Mouse (Mus musculus) midbrain, embryonic 13.5 days (tissue): ENCODE data around the gene Mettl25. TPM values are rescaled to one million over a fixed set of nuclear protein-coding genes. Genes with fewer than 3 reads are reported as not detected.
A peak's percentile ranks its signal among the peaks of the same experiment; 100 is the strongest.

Experiments used
- ATAC-seq: fragments of 200-750 bp; cut with Nextera tagmentation; 2 replicates; pipeline ENCODE4 v1.8.0; 2017; ENCODE audit warnings: mild to moderate bottlenecking, moderate TSS enrichment, moderate library complexity
- H3K27ac ChIP-seq: fragments of 300-500 bp; sonication (generic); 2 replicates; pipeline ENCODE4 v1.5.1; 2015; ENCODE audit warnings: inconsistent platforms, mild to moderate bottlenecking, moderate library complexity
- H3K27me3 ChIP-seq: fragments of 300-500 bp; sonication (generic); 2 replicates; pipeline ENCODE4 v1.6.1; 2015; ENCODE audit warnings: mild to moderate bottlenecking, inconsistent platforms
- H3K36me3 ChIP-seq: fragments of 300-500 bp; sonication (generic); 2 replicates; pipeline ENCODE4 v1.6.1; 2015; ENCODE audit warnings: mild to moderate bottlenecking, inconsistent platforms
- H3K4me1 ChIP-seq: fragments of 300-500 bp; sonication (generic); replicated peaks from 2 replicates; pipeline ENCODE4 v1.6.1; 2015; ENCODE audit warnings: inconsistent platforms
- H3K4me2 ChIP-seq: fragments of 300-500 bp; sonication (generic); replicated peaks from 2 replicates; pipeline ENCODE4 v1.6.1; 2015; ENCODE audit warnings: moderate library complexity, mild to moderate bottlenecking, inconsistent platforms
- H3K4me3 ChIP-seq: fragments of 300-500 bp; sonication (generic); replicated peaks from 2 replicates; pipeline ENCODE4 v1.5.1; 2015; ENCODE audit warnings: mild to moderate bottlenecking, inconsistent platforms
- H3K9ac ChIP-seq: fragments of 300-500 bp; sonication (generic); replicated peaks from 2 replicates; pipeline ENCODE4 v1.6.1; 2015; ENCODE audit warnings: mild to moderate bottlenecking, inconsistent platforms
- H3K9me3 ChIP-seq: fragments of 300-500 bp; sonication (generic); 2 replicates; pipeline ENCODE4 v1.6.1; 2016; ENCODE audit warnings: mild to moderate bottlenecking, inconsistent platforms
- WGBS: fragments of 180-500 bp; shearing (Covaris S2); methylation state at CpG from one replicate; pipeline ENCODE4 v1.1.7; 2015; 5-methylcytosine and 5-hydroxymethylcytosine counted together
- polyA plus RNA-seq: library from polyadenylated mRNA; unstranded; fragments of >200 nt; fragmentation: Nextera tagmentation; extraction: Ambion mirVana; gene quantifications from 2 replicates; pipeline ENCODE4 v1.2.1, GENCODE M21; 2015

The Mettl25 gene
- polyA plus RNA-seq: 12.0 and 14.2 TPM in 2 replicates

- H3K9me3 ChIP-seq: no peaks in the 10 kb centered on the region
- peak; percentile 99 for ATAC-seq
- no peaks in the 10 kb centered on the region for H3K27me3 ChIP-seq
- H3K4me2 ChIP-seq: peak within 1 kb of the TSS; percentile 83
- H3K36me3 ChIP-seq: peaks cover 32% of the 10 kb centered on the region
- WGBS: under 1% methylated on average over 90 of the region's 90 CpGs
- H3K27ac ChIP-seq: peak within 1 kb of the TSS; percentile 94
- H3K4me3 ChIP-seq: peak within 1 kb of the TSS; percentile 91
- H3K9ac ChIP-seq: peak within 1 kb of the TSS; percentile 85
- peaks cover 23% of the 10 kb centered on the region for H3K4me1 ChIP-seq
Observed at GRCm38 (mm10) chr10:105840928-105841888, at the start of gene Mettl25, which contains the start of gene Ccdc59. Gene Mettl25 (minus strand): TSS chr10:105841380. Gene Ccdc59 (plus strand): TSS chr10:105841067.

DNA sequence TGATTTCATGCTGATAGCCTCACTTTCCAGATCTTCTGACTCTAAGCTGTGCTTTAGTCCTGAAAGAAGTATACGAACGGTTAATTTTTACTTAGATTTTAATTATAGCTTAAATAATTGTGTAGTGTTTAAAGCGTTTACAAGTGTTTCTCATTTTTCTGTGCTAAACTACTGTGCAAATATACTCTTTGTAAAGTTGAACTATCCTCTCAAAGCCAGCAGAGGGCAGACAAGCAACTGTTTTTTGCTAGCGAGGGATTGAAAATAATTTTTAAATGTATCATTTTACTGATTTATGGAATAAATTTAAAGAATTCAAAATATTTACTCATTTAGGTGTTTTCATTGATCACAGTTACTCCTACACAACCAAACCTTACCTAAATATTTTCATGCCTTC, 26.1 kb upstream of the Mettl25 start:
- Histone ChIP-seq H3K9ac (no peak overlapping the region), H3K4me1 (no peaks in the 10 kb centered on the region), H3K36me3 (no peaks in the 10 kb centered on the region), H3K4me3 (no peak overlapping the region), H3K4me2 (no peak overlapping the region), H3K27ac (no peak overlapping the region), H3K9me3 (no peaks in the 10 kb centered on the region), H3K27me3 (no peaks in the 10 kb centered on the region)
- ATAC-seq: no peak
- WGBS: 49% methylated on average over 4 of the region's 4 CpGs

GRCm38 (mm10) chr10:105851136-105851535, 10.0 kb upstream of the Mettl25 start:
- WGBS: 82% methylated on average over 4 of the region's 4 CpGs

GRCm38 (mm10) chr10:105850286-105850685, 9.1 kb upstream of the Mettl25 start:
- H3K4me1 ChIP-seq: no peaks in the 10 kb centered on the region
- H3K9ac ChIP-seq: no peak overlapping the region
- H3K9me3 ChIP-seq: no peaks in the 10 kb centered on the region
- H3K27me3 ChIP-seq: no peaks in the 10 kb centered on the region
- 89% methylated on average over 5 of the region's 5 CpGs for WGBS
- H3K36me3 ChIP-seq: peaks cover 49% of the 10 kb centered on the region
- H3K27ac ChIP-seq: no peak overlapping the region
- H3K4me3 ChIP-seq: no peak overlapping the region
- no peak overlapping the region for H3K4me2 ChIP-seq
- ATAC-seq: no peak

More at GRCm38 (mm10) chr10:105851136-105851535, 10.0 kb upstream of the Mettl25 start:
- Histone ChIP-seq H3K4me1 (no peaks in the 10 kb centered on the region), H3K9ac (no peak overlapping the region), H3K9me3 (no peaks in the 10 kb centered on the region), H3K4me3 (no peak overlapping the region), H3K36me3 (peaks cover 40% of the 10 kb centered on the region), H3K27me3 (no peaks in the 10 kb centered on the region), H3K27ac (no peak overlapping the region), H3K4me2 (no peak overlapping the region)
- ATAC-seq: no peak

GRCm38 (mm10) chr10:105842574-105842973, 1.4 kb upstream of the Mettl25 start:
- H3K9ac ChIP-seq: no peak overlapping the region
- ATAC-seq: no peak
- WGBS: 84% methylated on average over 7 of the region's 7 CpGs
- peak overlapping the region; percentile 91 for H3K4me3 ChIP-seq
- H3K4me2 ChIP-seq: peak overlapping the region; percentile 83
- H3K36me3 ChIP-seq: peaks cover 42% of the 10 kb centered on the region
- no peak overlapping the region for H3K27ac ChIP-seq
- peaks cover 23% of the 10 kb centered on the region for H3K4me1 ChIP-seq
- H3K9me3 ChIP-seq: no peaks in the 10 kb centered on the region
- no peaks in the 10 kb centered on the region for H3K27me3 ChIP-seq

DNA sequence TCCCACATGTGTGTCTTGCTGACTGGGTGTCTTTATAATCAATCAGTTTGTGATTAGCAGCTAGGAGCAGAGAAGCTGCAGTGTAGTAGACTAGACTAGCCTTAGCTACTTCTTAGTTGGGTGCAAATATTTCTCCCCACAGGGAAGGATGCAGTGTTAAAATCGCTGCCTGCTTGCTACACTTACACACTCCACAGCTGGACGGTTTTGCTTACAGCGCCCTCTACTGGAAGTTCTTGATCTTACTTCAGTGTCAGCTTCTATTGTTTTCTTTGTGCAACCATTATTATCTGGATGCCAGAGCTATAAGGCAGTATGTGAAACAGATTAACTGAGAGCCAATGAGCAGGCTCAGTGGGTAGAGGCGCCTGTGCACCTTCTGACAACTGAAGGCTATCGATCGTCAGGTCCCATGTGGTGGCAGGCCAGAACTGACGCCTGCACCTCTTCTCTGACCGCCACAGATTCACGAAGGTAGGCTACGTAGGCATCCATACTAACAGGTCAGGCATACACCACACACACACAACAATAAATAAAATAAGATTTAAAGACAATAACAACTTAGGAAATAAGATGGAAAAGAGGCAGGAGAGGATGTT, 6.5 kb downstream of the Mettl25 start:
- peak; percentile 67 for ATAC-seq
- Histone ChIP-seq H3K4me2 (no peak overlapping the region), H3K4me1 (no peaks in the 10 kb centered on the region), H3K27ac (no peak overlapping the region), H3K9ac (no peak overlapping the region), H3K4me3 (no peak overlapping the region), H3K27me3 (no peaks in the 10 kb centered on the region), H3K36me3 (no peaks in the 10 kb centered on the region), H3K9me3 (no peaks in the 10 kb centered on the region)
- WGBS: 67% methylated on average over 10 of the region's 10 CpGs

DNA sequence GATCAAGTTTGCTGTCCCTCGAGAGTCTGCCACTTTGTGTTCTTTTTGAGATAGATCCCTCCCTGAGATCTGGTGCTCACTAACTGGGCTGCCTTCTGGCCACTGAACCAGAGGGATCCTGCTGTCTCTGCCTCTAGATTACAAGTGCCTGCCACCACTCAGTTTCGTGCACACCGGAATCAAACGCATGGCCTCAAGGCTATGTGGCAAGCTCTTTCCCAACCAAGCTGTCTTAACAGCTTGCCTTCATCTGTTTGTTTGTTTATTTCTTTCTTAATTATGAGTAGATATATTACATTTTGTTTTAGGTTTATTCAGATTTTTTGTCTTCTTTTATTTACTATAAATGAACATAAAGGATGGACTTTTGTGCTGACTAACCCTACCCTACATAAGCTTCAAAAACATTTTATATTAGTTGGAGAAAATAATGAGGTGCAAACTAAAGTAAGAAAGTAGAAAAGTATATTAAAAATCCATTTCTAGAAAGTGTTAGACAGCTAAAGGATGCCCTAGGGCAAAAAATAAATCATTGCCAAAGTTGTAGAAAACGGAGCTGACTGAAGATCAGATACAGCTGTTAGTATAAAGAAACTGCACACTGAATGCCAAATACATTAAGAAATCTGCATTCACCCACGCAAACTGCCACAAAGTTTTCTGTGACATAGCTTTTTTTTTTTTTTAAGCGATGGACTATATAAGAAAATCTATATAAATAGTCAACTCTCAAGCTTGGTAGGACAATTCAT, 34.7 kb downstream of the Mettl25 start:
- H3K9ac ChIP-seq: no peak overlapping the region
- WGBS: 93% methylated on average over 7 of the region's 7 CpGs
- H3K4me3 ChIP-seq: no peak overlapping the region
- H3K4me2 ChIP-seq: no peak overlapping the region
- no peaks in the 10 kb centered on the region for H3K9me3 ChIP-seq
- H3K27me3 ChIP-seq: no peaks in the 10 kb centered on the region
- H3K27ac ChIP-seq: no peak overlapping the region
- H3K36me3 ChIP-seq: no peaks in the 10 kb centered on the region
- ATAC-seq: no peak
- no peaks in the 10 kb centered on the region for H3K4me1 ChIP-seq

DNA sequence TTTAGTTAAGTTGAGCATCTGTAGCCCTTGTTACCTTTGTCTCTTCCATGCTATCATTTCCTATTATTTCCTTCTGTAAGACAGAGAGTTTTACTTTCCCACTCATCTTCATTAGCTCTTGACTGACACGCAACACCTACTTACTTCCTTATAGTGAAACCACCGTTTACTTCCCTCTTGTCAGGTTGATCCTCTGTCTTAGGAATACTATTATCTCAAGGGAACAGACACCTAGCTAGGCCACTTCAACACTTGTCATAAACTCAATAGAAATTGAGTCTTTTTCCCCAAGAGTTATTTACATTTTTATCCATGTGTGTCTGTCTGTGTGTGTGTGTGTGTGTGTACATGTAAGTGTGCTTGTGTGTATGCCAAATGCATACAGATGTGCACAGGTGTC, 37.7 kb downstream of the Mettl25 start:
- no peak overlapping the region for H3K9ac ChIP-seq
- H3K4me2 ChIP-seq: no peak overlapping the region
- no peak for ATAC-seq
- H3K27ac ChIP-seq: no peak overlapping the region
- WGBS: 92% methylated on average over 2 of the region's 2 CpGs
- no peak overlapping the region for H3K4me3 ChIP-seq
- no peaks in the 10 kb centered on the region for H3K27me3 ChIP-seq
- no peaks in the 10 kb centered on the region for H3K4me1 ChIP-seq
- no peaks in the 10 kb centered on the region for H3K36me3 ChIP-seq
- H3K9me3 ChIP-seq: no peaks in the 10 kb centered on the region

DNA sequence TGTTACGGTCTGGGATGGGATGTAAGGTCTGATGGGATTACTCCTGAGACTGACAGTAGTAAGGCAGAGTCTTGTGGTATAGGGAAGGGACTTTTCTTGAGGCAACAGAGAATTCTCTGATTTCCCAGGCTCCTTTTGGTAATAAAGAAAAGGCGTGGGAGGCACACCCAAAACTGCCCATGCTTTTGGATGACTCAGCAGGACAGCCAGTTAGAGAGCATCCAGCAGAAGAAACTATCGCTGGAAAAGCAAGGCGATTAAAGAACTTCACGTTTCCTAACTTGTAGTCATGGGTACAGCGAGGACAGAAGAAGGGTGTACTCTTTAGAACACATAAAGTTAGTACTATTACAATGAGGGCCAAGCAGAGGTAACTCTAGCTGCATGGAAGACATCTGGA, 39.0 kb downstream of the Mettl25 start:
- ATAC-seq: no peak
- Histone ChIP-seq H3K27me3 (no peaks in the 10 kb centered on the region), H3K4me1 (no peaks in the 10 kb centered on the region), H3K9ac (no peak overlapping the region), H3K27ac (no peak overlapping the region), H3K4me3 (no peak overlapping the region), H3K4me2 (no peak overlapping the region), H3K36me3 (no peaks in the 10 kb centered on the region), H3K9me3 (no peaks in the 10 kb centered on the region)
- WGBS: 91% methylated on average over 6 of the region's 6 CpGs

DNA sequence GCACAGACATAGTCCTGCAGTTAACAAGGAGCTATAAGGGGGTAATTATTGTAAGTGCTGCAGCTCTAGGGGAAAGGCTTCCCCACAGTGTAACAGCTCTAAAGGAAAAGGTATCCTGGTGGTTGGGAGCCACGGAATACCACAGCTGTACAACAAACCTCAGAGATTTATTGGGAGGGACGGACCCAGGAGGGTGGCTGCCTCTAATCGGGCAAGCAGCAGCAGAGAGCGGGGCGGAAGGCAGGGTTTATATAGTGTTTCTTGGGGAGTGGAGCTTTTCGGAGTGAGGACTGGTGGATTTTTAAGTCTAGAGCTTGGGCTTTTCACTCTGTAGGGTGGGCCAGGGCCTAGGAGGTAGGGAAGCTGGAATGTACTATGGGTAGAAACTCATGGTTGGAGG, 40.0 kb downstream of the Mettl25 start:
- Histone ChIP-seq H3K4me3 (no peak overlapping the region), H3K36me3 (no peaks in the 10 kb centered on the region), H3K4me1 (no peaks in the 10 kb centered on the region), H3K9ac (no peak overlapping the region), H3K9me3 (no peaks in the 10 kb centered on the region), H3K27ac (no peak overlapping the region), H3K4me2 (no peak overlapping the region), H3K27me3 (no peaks in the 10 kb centered on the region)
- ATAC-seq: no peak
- WGBS: 89% methylated on average over 6 of the region's 6 CpGs

GRCm38 (mm10) chr10:105797250-105797924, 43.8 kb downstream of the Mettl25 start:
- no peaks in the 10 kb centered on the region for H3K27me3 ChIP-seq
- WGBS: 90% methylated on average over 8 of the region's 8 CpGs
- no peak overlapping the region for H3K9ac ChIP-seq
- H3K9me3 ChIP-seq: no peaks in the 10 kb centered on the region
- peaks cover 12% of the 10 kb centered on the region for H3K36me3 ChIP-seq
- no peak overlapping the region for H3K27ac ChIP-seq
- no peak overlapping the region for H3K4me3 ChIP-seq
- no peaks in the 10 kb centered on the region for H3K4me1 ChIP-seq
- H3K4me2 ChIP-seq: no peak overlapping the region
- no peak for ATAC-seq
